Mouse (Mus musculus) heart, postnatal 10 days (tissue): ENCODE measurements at regions not wholly inside any gene's neighbourhood (a gene's known extent, or its start where the extent isn't known, plus 50 kb on each side); places are given as distances from the start of the nearest gene placed in this dataset.

Experiments
- DNase-seq, 2 experiments: peaks; one replicate each; pipeline ENCODE4 v3.0.0; 2021
- intact Hi-C: fragments of 180-260 bp; cut with DNase I; formaldehyde crosslinking; loops from one replicate; pipeline ENCODE4 v1.15.1; 2025
- microRNA-seq, 2 experiments: library from miRNA; unstranded; fragments of <30 nt; microRNA quantifications; one replicate each; pipeline ENCODE4 v1.2.0; 2022

GRCm38 (mm10) chr6:51335314-51335713 lies 97.2 kb upstream of the Nfe2l3 start:
- intact Hi-C loops: no loop called here
- DNase-seq: peak; percentile 28 to 39

DNA sequence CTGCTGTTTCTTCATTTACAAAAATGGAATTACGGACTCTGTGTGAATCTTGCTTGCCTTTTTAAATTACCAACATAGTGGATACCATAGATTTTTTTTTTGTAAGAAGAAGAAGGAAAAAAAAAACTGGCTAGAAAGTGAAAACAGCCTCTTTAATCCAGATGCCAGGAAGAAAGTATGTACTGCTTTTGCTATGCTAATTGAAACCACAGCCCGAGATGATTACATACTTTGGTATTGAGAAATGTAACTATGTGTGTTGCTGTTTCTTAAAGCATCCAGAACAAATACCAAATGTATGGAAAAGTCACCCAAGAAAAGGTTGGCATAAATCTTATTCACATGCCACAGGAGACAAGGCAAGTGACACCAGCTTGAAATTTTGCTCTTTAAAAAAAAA lies 93.2 kb upstream of the Nfe2l3 start:
- intact Hi-C loops: no loop called here
- DNase-seq: no peak

GRCm38 (mm10) chr6:51347721-51348120 lies 84.7 kb upstream of the Nfe2l3 start:
- intact Hi-C loops: no loop called here
- no peak for DNase-seq

DNA sequence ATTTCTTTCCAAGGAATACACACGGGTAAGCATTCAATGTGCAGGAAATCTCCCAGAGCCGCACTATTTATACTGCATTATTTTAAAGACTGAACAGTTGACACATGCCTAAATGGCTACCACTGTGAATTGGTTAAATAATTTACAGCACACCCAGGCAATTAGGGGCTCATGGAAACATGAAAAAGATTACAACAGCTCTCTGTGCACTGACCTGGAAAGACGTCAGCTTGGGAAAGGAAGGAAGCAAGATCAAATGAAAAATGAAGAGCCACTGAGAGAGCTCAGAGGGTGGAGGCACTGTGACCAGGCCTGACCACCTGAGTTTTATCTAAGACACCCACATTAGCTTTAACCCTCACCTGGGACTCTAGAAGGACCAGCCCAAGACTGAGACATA lies 82.7 kb upstream of the Nfe2l3 start:
- no peak for DNase-seq
- intact Hi-C loops: no loop called here

DNA sequence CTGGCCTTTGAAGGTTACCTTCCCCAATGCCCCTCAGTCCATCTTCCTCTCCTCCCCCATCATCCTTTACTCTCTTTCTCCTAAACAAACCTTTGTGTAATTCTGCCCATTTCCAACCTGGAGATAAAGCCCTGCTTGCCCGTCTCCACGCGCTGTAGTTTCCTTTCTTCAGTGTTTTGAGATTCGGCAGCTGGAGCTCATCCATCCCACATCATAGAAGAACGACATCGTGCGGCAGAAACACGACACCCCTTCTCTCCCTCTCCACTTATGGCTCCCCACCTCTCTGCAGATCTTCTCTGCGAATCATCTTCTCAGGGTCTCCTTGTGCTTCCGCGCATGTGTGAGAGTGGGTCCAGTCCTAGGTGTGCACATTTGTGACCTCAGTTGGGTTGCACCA lies 77.4 kb upstream of the Nfe2l3 start:
- intact Hi-C loops: no loop called here

DNA sequence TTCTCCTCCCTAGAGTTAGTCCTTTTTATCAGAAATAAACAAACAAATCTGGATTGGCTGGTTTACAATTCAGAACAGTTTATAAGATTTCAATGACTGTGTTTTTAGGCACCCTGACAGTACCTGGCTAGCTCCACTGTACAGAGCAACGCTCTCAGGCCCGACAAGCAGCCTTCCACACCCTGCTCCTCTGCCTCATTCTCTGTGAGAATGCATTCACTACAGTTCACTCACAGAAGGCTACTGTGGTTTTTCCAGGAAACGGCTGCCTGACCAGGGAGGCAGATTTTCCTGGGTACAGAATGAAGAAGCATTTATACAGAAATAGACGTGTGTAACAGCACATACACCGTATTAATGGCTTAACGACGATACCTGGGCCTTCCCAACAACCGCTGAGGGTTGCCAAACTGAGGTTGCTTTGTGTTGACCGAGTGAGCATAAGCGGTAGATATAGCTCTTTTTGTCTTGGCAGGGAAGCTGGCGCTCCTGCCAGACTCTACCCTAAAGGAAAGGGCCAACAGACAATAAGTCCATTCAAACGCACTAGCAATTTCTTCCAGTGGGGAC lies 70.8 kb upstream of the Nfe2l3 start:
- intact Hi-C loops: loop anchor here (1.0 to 5.0 kb wide), 3 partner anchors 29 to 152 kb away; no protein-coding TSS in a partner anchor
- DNase-seq: no peak

More for the DNA sequence above, 77.4 kb upstream of the Nfe2l3 start:
- DNase-seq: no peak

GRCm38 (mm10) chr6:51362475-51363226 lies 69.8 kb upstream of the Nfe2l3 start:
- DNase-seq: peak; percentile 90
- intact Hi-C loops: loop anchor here (1.0 to 5.0 kb wide), 3 partner anchors 30 to 153 kb away; no protein-coding TSS in a partner anchor

- intact Hi-C loops: loop anchor here (5.0 kb wide), 1 partner anchor 92 kb away; no protein-coding TSS in a partner anchor
- DNase-seq: no peak
These were observed 67.7 kb upstream of the Nfe2l3 start for GRCm38 (mm10) chr6:51364776-51365175.

DNA sequence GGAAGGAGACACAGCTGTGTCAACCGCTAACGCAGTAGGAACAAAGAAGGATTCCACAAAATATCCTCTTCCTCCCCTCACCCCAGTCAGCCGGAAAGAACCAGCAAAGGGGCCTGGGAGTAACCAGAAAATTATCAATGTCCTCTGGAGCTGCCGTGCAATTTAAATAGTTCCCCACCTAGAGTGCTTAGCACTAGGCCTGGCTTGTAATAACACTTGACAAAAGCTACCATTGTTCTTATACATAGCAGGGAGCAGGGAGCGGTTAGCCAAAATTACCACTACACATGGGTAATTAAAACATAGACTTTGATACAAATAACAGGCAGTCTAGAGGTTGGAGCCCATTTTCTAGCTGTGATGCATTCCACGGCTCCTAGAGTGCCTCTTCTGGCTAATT lies 62.7 kb upstream of the Nfe2l3 start:
- no peak for DNase-seq
- intact Hi-C loops: no loop called here

DNA sequence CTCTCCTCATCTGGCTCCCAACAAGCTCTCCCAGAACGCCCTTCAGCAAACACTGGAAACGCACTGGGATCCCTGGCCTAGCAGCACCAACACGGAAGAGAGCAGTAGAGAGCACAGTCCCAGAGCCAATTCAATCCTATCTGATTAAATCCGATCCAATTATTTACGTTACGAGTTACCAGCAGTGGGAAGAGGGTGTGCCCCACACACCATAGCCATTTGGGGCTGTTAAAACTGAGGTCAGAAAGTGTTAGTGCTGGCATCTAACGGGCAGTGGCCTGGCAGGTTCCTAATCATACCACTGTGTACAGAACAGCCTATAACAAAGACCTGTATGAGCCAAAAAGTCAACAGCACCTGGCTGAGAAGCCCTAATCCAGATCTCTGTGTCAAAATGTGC lies 60.1 kb upstream of the Nfe2l3 start:
- intact Hi-C loops: no loop called here
- no peak for DNase-seq

GRCm38 (mm10) chr6:51378436-51378835 lies 54.0 kb upstream of the Nfe2l3 start:
- intact Hi-C loops: no loop called here
- no peak for DNase-seq

DNA sequence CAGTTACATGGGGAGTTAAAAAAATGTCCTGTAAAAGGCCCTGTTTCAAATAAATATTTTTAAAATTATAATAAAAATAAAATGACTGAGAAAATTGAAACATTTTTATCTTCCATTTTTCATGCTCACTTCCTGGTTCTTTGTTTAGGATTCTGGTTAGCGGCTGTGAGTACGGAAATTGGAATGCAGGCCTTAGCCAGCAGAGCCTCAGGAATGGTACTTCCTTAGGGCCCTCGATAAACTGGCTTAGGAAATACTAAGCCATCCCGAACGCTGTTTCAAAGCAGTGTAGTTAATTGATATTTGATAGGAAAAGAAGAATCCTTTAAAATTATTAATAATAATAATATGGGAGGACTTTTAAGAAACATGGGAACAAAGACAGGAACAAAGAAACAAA lies 53.4 kb upstream of the Nfe2l3 start:
- intact Hi-C loops: no loop called here
- DNase-seq: peak in 1 of 2 experiments; percentile 17

GRCm38 (mm10) chr6:51379560-51380274 lies 52.8 kb upstream of the Nfe2l3 start:
- DNase-seq: peak; percentile 62 to 74
- intact Hi-C loops: loop anchor here (5.0 kb wide), 5 partner anchors 88 to 823 kb away; partner anchors contain the start of genes Hnrnpa2b1 and Hoxa5

DNA sequence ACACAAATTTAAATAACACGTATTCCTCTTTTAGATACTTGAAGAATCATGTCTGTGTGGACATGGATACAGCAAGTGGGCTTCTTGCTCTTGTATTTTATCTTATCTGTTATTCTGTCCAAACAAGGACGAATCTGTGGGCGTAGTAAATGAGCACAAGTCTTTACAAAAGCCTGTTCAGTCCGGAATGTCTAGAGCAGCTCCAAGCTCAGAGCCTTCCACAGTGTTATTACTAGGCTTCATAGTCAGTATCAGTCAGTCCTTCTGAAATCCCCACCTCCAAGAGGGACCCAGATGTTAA lies 52.2 kb upstream of the Nfe2l3 start:
- intact Hi-C loops: loop anchor here (5.0 kb wide), 5 partner anchors 87 to 822 kb away; partner anchors contain the start of genes Hnrnpa2b1 and Hoxa5
- no peak for DNase-seq

- intact Hi-C loops: loop anchor here (5.0 kb wide), 5 partner anchors 86 to 821 kb away; partner anchors contain the start of genes Hnrnpa2b1 and Hoxa5
- peak in 1 of 2 experiments; percentile 20 for DNase-seq
These were observed 51.0 kb upstream of the Nfe2l3 start for GRCm38 (mm10) chr6:51381465-51381864.

Small RNAs in the stretch of these regions (microRNA-seq; reads per million reads assigned to microRNA genes)
- gene Mir148a: 493 to 2,974 reads per million in 2 experiments
